In the genomic region with DNA sequence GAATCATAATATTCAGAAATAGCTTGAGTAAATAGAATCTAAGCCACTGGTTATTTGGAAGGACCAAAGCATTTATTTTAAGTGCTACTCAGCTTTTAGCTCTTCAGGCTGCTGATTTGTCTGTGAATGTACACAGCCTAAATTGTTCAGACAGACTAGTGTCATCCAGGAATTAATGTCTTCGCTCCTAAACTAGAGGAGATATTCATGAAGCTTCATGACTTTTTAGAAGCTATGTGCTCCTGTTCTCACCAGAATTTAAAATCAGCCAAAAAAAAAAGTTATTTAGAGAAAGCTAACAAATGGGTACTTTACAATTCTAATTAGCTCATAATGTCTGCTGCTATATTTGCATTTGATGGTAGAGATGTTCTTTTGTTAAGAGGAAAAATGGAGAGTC, we compare ENCODE assay signal across 19 mouse cellular contexts.
"Had no signal": no experiment of that assay in that cellular context is flagged by ENCODE, and none has a peak within 500 bp of the region (broad histone marks: within the 10 kb centered on the region; RNA-seq: fewer than 3 reads in every experiment).

No protein-coding gene starts in this region.

- H3K4me2 ChIP-seq: liver, embryonic 13.5 days; midbrain, embryonic 12.5 days; neural tube, embryonic 13.5 days had no signal

- ATAC-seq: midbrain, embryonic 16.5 days had no signal

- H3K4me1 ChIP-seq: liver, embryonic 13.5 days; midbrain, embryonic 12.5 days; neural tube, embryonic 13.5 days had no signal

- H3K27me3 ChIP-seq: liver, embryonic 13.5 days; midbrain, embryonic 12.5 days; neural tube, embryonic 13.5 days had no signal

- H3K4me3 ChIP-seq: layer of hippocampus, adult 2 months; left cerebral cortex, adult 2 months; liver, embryonic 13.5 days; midbrain, embryonic 12.5 days; myocyte; neural tube, embryonic 13.5 days had no signal

- H3K27ac ChIP-seq: kidney, postnatal 0 days; layer of hippocampus, adult 2 months; left cerebral cortex, adult 2 months; liver, embryonic 13.5 days; midbrain, embryonic 12.5 days; neural tube, embryonic 13.5 days had no signal

- DNase-seq: kidney, adult 2 months; kidney, postnatal 25 days; layer of hippocampus, adult 9-11 months; layer of hippocampus, postnatal 36 days; liver, embryonic 13.5 days; lung, adult 2 months; lung, postnatal 14 days; lung, postnatal 4 days; retina, postnatal 1 day; thymus, adult 2 months; thymus, postnatal 14 days; thymus, postnatal 4 days had no signal

- H3K36me3 ChIP-seq: liver, embryonic 13.5 days; midbrain, embryonic 12.5 days; neural tube, embryonic 13.5 days had no signal

- H3K9ac ChIP-seq: liver, embryonic 13.5 days; midbrain, embryonic 12.5 days; neural tube, embryonic 13.5 days had no signal

- H3K9me3 ChIP-seq: liver, embryonic 13.5 days; midbrain, embryonic 12.5 days; neural tube, embryonic 13.5 days had no signal
